Mouse (Mus musculus) heart, postnatal 10 days (tissue): ENCODE measurements around the gene Ttc26. TPM values are rescaled to one million over a fixed set of nuclear protein-coding genes. Genes with fewer than 3 reads are reported as not detected.

Source experiments
- DNase-seq, 2 experiments: peaks; one replicate each; pipeline ENCODE4 v3.0.0; 2021
- intact Hi-C: fragments of 180-260 bp; cut with DNase I; formaldehyde crosslinking; loops from one replicate; pipeline ENCODE4 v1.15.1; 2025
- total RNA-seq, 2 experiments: library from RNA; stranded (reverse); gene quantifications; 2 replicates each; pipeline ENCODE4 v1.2.3; 2021

The Ttc26 gene
- total RNA-seq, result 1 to 10 TPM; 3.1 to 3.3 TPM

DNA sequence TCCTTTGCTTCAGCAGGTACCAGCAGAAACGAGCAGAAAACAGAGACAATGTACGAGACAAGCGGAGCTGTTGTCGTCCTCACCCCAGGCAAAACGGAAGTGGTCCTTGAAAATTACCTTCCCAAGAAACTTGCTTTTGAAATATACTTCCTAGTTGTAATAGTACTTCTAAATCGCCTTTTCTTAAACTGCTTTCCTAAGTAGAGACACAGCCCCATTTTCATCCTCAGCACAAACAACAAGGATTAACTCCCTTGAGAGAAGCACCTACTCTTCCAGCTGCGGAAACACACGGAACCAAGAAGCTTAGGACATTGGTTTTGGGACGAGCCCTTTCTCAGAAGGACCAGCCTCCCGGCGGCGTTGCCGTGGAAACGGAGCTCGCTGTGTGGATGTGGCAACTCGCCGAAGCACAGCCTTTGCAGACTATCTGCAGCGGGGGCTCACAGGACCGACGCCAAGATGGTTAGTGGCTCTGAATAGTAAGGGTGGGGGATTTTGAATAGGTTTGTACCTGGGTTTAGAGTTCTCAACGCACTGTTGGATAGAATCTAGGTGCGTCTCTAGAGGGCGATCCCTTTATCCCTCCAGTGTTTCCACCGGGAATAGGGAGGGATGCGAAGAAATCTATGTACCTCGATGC is at the start of gene Ttc26:
TSS of gene Ttc26 (plus strand) at position 341 of the 643 bp plus-strand sequence.
- intact Hi-C loops, result loop anchor here (2.0 to 5.0 kb wide), 2 partner anchors 26 to 51 kb away; partner anchors contain the start of genes Ubn2 and Zc3hav1
- peak; percentile 88 to 93 for DNase-seq

DNA sequence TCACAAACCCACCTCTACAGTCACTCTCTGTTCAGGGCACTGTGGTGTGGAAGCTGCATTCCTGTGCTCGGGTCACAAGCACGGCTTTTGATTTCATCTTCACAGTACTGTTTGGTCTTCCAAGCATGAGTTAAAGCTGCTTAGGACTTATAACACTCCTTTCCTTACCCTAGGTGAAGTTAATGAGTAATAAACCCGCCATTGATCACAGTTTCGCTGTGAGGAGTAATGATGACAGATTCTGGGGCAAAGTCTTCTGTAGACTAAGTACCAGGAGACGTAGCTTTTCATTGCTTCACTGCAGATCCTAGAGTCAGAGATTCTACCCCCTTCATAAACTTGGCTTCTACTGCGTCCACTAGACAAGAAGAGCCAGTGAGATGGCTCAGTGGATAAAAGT is 46.0 kb upstream of the Ttc26 start:
- DNase-seq, result no peak
- intact Hi-C loops, result no loop called here

DNA sequence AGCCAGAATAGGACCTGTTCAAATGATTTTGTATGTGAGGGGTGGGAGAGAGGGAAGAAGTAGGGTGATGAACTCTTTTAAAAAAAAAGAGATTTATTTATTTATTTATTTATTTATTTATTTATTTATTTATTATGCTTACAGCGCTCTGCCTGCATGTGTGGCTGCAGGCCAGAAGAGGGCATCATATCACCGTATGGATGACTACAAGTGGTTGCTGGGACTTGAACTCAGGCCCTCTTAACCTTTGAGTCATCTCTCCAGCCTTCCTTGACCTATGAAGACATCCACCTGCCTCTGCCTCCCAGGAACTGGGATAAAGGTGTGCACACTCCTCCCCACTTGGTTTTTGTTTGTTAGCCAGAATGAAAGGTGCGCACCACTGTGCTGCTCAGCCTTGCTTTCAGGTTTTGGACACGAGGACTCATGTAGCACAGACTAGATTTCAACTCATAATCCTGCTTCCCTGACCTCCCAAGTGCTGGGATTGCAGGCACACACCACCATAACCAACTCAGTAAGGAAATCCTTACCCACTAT is 44.0 kb upstream of the Ttc26 start:
- no peak for DNase-seq
- intact Hi-C loops, result no loop called here

DNA sequence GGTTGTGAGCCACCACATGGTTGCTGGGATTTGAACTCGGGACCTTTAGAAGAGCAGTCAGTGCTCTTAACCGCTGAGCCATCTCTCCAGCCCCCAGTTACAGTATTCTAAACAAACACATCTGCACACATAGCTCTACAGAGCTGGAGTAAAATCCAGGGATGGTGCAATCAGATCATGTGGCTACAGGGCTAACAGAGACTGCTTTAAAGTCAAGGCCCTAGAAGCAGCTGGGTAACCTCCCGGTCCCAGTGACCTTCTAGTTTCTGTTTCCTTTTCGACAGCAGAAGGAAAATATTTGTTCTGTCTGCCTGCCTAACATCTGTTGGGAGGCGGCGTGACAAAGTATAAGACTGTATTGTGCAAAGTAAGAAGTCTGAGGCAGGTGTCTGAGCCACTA is 43.3 kb upstream of the Ttc26 start:
- intact Hi-C loops, result no loop called here
- peak in 1 of 2 experiments; percentile 18 for DNase-seq

DNA sequence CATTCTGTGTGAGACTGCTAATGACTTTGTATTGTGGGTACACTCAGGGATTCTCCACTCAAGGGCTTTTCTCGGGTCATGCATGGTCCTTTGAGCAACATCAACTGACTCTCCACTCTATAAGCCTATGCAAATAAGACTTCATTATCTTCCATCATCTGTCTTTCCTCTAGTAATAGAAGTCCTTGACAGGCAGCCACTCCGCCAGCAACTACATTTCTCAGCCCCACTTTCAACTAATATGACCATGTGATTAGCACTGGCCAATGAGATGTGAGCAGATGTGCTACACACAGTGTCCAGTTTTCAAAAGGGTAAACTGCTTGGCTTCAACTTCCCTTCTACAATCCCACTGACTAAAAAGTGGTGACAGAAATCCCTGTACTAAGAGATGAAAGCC is 42.2 kb upstream of the Ttc26 start:
- DNase-seq, result no peak
- intact Hi-C loops, result no loop called here

DNA sequence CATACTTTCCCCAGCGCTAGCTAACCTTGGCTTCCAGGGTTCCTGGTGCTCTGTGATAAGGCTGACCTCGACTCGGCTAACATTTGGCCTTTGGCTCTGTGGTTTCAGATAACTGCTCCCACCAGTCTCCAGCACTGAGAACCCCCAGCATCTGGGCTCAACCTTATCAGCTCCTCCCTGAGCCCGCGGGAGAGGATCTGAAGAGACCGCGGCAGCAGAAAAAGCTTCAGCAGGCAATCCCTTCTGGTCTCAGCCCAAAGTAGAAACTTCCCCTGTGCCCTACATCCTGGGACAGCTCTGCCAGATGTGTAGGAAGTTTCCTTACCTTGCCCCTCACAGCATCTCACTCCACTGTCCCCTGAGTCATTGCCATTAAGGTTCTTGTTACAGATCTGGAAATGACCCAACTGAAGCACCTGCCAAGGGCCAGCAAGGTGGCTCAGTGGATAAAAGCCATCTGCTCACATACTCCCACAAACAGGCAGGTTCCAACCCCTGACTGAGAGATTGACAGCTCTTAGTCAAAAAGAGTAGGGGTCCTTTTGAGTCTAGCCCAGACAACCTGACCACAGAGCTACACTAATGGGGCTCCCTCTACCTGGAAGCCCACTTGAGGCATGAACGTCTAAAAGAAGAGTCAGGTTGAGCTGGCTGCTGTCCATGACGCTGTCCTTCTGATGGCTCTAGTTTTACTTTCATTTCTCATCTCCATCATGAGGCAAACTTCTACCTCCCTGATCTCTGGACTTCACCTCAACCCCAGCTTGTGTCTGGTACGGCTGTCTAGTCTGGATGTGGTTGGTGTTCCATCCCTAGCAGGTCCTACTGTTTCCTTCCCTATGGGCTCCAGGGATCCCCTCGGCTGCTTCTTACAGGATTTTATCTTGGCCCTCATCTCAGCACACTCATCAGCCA is 39.3 kb upstream of the Ttc26 start:
- no peak for DNase-seq
- intact Hi-C loops, result no loop called here

DNA sequence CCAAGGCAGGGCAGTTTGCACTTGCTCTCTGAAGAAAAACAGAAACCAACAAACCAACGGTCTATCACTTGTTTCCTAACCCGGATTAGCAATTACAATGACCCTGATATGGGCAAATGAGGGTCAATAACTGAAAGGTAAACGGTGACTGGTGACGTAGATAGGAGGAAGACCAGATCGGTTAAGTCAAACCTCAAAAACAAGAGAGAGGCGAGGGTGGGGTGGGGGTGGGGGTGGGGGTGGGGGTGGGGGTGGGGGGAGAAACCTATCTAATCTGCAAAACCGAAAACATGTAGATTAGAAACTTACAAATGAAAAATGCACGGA is 38.6 kb upstream of the Ttc26 start:
- no peak for DNase-seq
- intact Hi-C loops, result no loop called here

DNA sequence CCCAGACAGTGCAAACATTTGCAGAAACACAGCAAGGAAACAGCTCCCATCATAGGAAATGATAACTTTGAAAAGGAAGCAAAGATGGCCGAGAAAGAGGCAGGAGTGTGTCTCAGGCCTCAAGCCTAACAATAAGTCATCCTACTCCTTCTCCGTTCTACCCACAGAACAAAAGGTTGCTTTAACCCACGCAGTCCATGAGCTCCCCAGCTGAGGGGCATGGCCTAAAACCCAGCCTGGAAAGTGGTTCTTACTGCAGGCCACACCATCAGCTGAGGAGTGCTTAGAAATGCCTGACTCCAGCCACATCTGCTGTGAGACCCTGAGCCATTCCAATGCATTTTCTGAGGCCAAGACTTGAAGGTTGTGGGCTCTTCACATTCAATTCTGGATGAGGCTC is 37.7 kb upstream of the Ttc26 start:
- DNase-seq, result no peak
- intact Hi-C loops, result no loop called here

DNA sequence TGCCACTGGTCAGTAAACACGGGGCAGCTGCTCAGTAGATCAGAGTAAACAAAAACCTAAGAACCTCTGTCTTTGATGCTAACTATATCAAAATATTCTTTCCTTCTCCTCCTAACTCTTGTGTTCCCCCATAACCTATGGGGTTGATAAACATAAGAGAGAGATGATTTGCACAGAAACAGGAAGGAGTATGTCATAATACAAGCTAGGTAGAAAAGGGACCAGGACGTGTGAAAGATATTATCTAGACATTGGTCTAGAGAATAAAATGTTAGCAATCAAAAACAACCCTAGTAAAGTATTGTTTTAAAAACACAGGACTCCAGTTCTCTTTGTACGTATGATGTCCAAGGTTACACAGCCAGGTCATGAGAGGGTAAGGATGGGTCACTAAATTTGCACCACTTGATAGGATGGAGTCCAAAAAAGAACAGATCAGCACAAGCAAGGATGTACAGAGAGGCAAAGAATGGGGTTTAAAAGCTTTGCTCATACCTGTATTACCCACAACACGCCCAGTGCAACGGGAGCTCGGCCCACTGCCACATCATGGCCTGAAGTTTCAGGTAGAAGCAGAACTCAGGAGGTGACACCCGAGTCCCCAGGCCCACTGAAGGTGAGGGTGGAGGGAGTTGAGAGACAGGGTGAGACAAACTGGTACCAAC is 37.1 kb upstream of the Ttc26 start:
- intact Hi-C loops, result no loop called here
- no peak for DNase-seq

DNA sequence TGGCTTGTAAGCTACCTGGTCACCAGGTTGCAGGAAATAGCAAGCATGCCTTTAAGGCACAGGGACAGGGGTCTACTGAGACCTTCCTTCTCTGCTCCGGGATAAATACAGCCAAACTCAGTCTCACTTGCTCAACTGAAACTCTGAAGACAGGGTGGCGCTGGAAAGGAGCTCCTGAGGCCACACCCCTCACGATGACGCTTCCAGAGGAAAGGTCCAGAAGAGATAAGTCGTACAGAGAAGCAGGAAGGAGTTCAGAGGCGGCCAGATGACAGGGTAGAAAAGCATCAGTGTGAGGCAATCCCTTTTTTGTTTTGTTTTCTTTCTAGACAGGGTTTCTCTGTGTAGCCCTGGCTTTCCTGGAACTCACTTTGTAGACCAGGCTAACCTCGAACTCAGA is 35.5 kb upstream of the Ttc26 start:
- intact Hi-C loops, result no loop called here
- peak; percentile 56 to 70 for DNase-seq

DNA sequence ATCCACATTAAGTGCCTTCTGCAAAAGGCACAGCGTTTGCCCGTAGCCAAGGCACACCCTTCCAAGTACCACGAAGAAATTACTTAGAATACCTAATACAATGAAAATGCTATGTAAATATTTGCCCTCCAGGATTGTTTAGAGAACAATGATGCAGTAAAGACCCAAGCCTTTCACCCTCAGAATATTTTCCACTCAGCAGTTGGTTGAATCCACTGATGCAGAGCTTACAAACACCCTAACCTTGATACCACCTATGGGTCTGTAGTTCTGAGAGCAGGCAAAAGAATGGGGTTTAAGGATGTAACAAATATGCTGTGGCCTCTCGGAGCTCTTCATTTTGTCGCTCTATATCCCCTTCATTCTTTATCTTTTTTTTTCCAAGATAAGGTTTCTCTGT is 33.4 kb upstream of the Ttc26 start:
- DNase-seq, result no peak
- intact Hi-C loops, result no loop called here

DNA sequence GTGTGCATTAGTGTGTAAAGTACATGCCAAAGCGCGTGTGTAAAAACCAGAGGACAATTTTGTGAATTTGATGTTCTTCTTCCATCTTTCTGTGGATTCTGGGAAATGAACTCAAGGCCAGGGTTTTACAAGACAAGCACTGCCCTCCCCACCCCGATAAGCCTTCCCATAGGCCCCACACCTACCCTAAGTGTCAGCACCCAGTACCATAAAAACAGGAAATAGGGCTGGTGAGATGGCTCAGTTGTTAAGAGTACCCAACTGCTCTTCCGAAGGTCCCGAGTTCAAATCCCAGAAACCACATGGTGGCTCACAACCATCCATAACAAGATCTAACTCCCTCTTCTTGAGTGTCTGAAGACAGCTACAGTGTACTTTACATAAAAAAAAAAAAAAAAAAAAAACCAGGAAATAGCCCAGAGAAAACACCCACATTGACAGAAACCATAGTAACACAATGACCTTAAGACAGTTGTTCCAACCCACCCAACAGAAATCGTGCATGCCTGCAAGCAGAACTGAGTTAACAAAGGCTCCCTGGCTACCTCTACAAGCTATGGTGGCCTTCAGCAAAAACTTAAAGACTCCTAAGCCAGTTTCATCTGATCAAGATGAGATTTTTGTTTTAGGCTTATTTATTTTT is 32.3 kb upstream of the Ttc26 start:
- DNase-seq, result no peak
- intact Hi-C loops, result no loop called here

DNA sequence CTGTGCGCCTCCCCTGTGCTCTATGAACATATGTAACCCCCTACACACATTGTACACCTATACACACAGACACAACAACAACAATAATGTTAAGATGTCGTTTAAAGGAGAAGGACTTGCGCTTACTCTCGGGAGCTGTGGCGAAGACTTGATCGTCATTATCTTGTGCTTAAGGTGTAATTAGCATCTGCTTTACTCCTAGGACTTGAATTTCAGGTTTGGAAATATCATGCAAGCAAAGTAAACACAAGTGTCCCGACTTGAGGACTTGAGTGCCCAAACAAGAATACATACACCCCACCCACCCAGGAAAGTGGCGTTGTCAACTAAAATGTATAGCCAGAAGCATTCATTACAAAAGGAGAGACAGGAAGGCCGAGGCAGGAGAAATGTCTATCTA is 31.5 kb upstream of the Ttc26 start:
- no peak for DNase-seq
- intact Hi-C loops, result loop anchor here (5.0 kb wide), 1 partner anchor 82 kb away; the partner anchor contains the start of gene Ubn2

DNA sequence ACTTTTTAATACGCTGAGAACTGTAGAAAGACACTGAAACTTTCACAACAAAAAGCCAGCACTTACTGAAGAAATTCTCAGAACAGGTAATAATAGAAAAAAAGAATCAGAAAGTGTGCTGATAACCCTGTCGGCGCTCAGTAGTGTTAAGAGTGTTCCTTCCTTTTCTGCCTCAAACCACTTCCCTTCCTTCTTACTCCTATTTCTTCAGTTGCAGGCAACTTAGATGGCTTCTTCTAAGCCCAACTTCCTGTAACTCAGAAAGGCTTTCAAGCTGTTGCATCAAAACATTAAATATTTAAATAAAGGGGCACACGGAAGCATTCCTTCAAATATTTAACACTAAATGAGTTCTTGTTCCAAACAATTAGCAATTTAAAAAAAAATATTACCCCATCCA is 29.3 kb upstream of the Ttc26 start:
- intact Hi-C loops, result loop anchor here (5.0 kb wide), 1 partner anchor 80 kb away; the partner anchor contains the start of gene Ubn2
- DNase-seq, result no peak

DNA sequence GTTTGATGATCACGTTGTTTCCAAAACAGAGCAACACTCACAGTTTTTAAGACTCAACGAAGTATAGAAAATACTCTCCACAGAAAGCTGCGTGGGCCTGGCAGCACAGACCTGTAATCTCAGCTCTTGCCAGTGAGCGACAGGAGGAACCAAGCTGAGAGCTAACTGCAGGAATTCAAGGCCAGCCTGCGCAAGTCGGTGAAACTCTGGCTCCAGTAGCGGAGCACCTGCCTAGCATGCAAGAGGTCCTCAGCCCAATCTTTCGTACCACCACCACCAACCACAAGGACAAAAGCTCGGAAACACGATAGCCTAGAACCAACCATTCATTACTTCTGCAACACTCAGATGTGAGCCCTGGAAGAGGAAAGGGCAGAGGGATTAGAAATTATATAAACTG is 28.8 kb upstream of the Ttc26 start:
- DNase-seq, result no peak
- intact Hi-C loops, result loop anchor here (5.0 kb wide), 1 partner anchor 80 kb away; the partner anchor contains the start of gene Ubn2

DNA sequence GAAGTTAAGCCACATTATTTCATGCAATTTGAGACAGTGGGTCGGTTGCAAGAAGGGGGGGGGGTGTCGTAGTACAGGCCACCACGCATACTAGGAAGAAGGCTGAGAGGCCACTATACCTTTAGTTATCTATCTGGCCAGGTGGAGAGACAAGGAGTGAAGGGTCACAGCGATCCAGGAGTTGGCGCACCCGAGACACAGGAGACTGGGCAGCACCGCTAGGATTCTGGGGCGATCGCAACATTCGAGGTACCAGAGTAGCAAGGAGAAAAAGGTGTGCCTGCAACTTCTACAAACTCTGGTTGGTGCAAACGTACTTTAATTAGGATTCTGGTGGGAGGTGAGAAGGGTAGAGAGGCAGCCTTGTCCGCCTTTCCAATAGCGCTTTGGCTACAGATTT is 28.1 kb upstream of the Ttc26 start:
- DNase-seq, result no peak
- intact Hi-C loops, result loop anchor here (5.0 kb wide), 1 partner anchor 79 kb away; the partner anchor contains the start of gene Ubn2

DNA sequence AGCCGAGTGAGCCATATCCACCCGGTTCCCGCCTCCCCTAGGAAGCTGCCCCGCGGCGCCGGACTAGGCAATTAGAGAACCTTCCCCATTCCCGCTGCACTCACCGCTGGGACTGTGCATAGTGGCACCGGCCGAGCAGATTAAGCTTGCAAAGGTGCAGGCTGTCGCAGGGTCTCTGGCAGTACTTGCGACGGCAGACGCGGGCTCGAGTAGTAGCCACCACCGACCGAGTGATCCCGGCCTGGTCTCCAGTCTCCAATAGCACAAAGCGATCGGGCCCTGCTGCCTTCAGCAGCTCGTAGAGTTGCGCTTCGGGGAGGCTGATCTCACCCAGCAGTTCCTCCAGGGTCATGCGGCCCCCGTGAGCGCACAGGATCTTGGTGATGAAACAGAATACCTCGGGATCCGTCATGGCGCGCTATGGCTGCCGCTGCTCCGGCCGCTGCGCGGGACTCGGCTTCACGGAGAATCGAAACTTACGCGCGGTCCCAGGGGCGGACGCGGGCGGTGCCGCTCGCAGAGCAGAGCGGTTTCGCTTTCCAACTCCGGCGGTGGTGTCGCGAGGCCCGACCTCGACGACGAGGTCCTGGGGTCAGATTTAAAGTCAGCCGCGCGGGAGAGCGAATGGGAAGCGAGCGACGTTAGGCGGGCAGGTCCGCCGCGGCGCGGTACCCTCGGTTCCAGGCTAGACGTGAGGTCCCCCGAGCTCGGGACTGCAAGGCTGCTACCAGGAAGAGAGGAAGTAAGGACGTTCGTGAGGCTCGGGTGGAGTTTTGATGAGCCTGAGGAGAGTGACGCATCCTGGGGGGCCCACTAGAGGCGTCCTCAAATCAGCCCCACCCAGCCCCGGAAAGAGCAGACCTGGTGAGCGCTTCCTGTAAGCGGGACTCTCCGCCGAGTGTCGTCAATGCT is 27.2 kb upstream of the Ttc26 start, which contains the start of gene Zc3hav1:
TSS of gene Zc3hav1 (minus strand) at position 793 of the 912 bp plus-strand sequence.
- DNase-seq, result peak; percentile 87 to 88

DNA sequence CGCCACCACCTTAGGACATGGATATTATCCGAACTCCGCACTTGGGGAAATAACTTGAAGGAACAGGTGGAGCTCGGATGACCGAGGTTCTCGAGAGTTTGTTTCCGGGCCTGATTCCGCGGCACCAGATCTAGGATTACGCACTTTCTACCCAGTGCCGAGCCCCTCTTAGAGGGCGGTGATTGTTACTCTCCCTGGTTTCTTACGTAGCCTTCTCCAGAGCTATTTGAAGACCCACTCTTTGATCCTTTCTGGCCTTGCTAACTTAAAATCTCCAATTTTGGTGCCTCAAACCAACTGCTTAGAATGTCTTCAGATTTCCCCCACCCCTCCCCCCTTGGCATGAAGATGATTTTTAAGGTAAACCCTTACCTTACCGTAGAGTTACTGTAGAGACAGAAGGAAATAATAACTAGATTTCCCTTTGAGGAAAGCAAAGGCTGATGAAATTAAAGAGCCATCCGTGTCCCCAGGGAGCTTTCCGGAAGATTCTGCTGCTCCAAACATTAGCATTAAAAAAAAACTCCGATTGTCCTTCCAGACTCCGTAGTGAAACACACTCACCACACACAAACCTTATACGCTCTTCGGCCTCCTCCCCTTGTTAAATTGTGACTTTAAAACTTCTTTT is 26.4 kb upstream of the Ttc26 start:
- intact Hi-C loops, result loop anchor here (2.0 to 5.0 kb wide), 2 partner anchors 26 to 77 kb away; partner anchors contain the start of genes Ttc26 and Ubn2
- peak in 1 of 2 experiments; percentile 32 for DNase-seq

More for the DNA sequence above, 27.2 kb upstream of the Ttc26 start, which contains the start of gene Zc3hav1:
- intact Hi-C loops, result loop anchor here (2.0 to 5.0 kb wide), 2 partner anchors 27 to 78 kb away; partner anchors contain the start of genes Ttc26 and Ubn2
